Mouse (Mus musculus) hindbrain, embryonic 16.5 days (tissue): ENCODE data around the gene Olfr714. TPM values are rescaled to one million over a fixed set of nuclear protein-coding genes. Genes with fewer than 3 reads are reported as not detected.

ENCODE experiments used
- polyA plus RNA-seq: library from polyadenylated mRNA; unstranded; fragments of >200 nt; fragmentation: Nextera tagmentation; extraction: Ambion mirVana; gene quantifications from 2 replicates; pipeline ENCODE4 v1.2.1, GENCODE M21; 2015

Olfr714 gene
- polyA plus RNA-seq, 1 experiment from 2014 or later, result not detected

Other genes starting within 250 kb of the Olfr714 start
- not detected in 2 replicates for gene Olfr702, start 237.1 kb upstream of the Olfr714 start, polyA plus RNA-seq
- gene Olfr703, start 227.6 kb upstream of the Olfr714 start, polyA plus RNA-seq, result not detected in 2 replicates
- not detected in 2 replicates for gene Olfr704, start 207.8 kb upstream of the Olfr714 start, polyA plus RNA-seq
- not detected in 2 replicates for gene Olfr705, start 194.1 kb upstream of the Olfr714 start, polyA plus RNA-seq
- not detected in 2 replicates for gene Olfr706, start 182.8 kb upstream of the Olfr714 start, polyA plus RNA-seq
- gene Olfr707, start 169.7 kb upstream of the Olfr714 start, polyA plus RNA-seq, result not detected in 2 replicates
- gene Olfr1532-ps1, start 163.0 kb upstream of the Olfr714 start, polyA plus RNA-seq, result not detected in 2 replicates
- gene Olfr709-ps1, start 138.8 kb upstream of the Olfr714 start, polyA plus RNA-seq, result not detected in 2 replicates
- gene Olfr710, start 122.7 kb upstream of the Olfr714 start, polyA plus RNA-seq, result not detected in 2 replicates
- gene Olfr6, start 107.0 kb upstream of the Olfr714 start, polyA plus RNA-seq, result not detected in 2 replicates
- gene Olfr711, start 95.5 kb upstream of the Olfr714 start, polyA plus RNA-seq, result not detected in 2 replicates
- not detected in 2 replicates for gene Olfr2, start 64.9 kb upstream of the Olfr714 start, polyA plus RNA-seq
- not detected in 2 replicates for gene Olfr713, start 39.8 kb upstream of the Olfr714 start, polyA plus RNA-seq
- not detected in 2 replicates for gene Olfr17, start 22.2 kb downstream of the Olfr714 start, polyA plus RNA-seq
- not detected in 2 replicates for gene Olfr715b, start 39.4 kb downstream of the Olfr714 start, polyA plus RNA-seq
- not detected in 2 replicates for gene Olfr715, start 60.1 kb downstream of the Olfr714 start, polyA plus RNA-seq
- gene Olfr716, start 67.3 kb downstream of the Olfr714 start, polyA plus RNA-seq, result not detected in 2 replicates
- not detected in 2 replicates for gene Nlrp14, start 96.0 kb downstream of the Olfr714 start, polyA plus RNA-seq
- gene Rbmxl2, start 138.5 kb downstream of the Olfr714 start, polyA plus RNA-seq, result not detected in 2 replicates